Mouse (Mus musculus): Measurements from ENCODE around the gene Atf7ip.
A peak's percentile ranks its signal among the peaks of the same experiment; 100 is the strongest.

The Atf7ip gene

GRCm38 (mm10) chr6:136553767-136554569 lies 48.0 kb downstream of the Atf7ip start:
- peak; percentile 82 for DNase-seq (ENCODE audit: low read depth)

GRCm38 (mm10) chr6:136554774-136555522 lies 49.0 kb downstream of the Atf7ip start:
- DNase-seq (ENCODE audit: low read depth), result no peak

- DNase-seq (ENCODE audit: low read depth), result peak; percentile 84
These were observed 49.6 kb downstream of the Atf7ip start for GRCm38 (mm10) chr6:136555523-136555915.

- DNase-seq (ENCODE audit: low read depth), result no peak
These were observed 52.5 kb downstream of the Atf7ip start for GRCm38 (mm10) chr6:136558288-136559005.

- DNase-seq (ENCODE audit: low read depth), result no peak
These were observed 60.0 kb downstream of the Atf7ip start for GRCm38 (mm10) chr6:136566002-136566401.

- no peak for DNase-seq (ENCODE audit: low read depth)
These were observed 84.8 kb downstream of the Atf7ip start for GRCm38 (mm10) chr6:136590739-136591138.

- no peak for DNase-seq (ENCODE audit: low read depth)
These were observed 88.6 kb downstream of the Atf7ip start for GRCm38 (mm10) chr6:136594541-136594940.

GRCm38 (mm10) chr6:136602601-136603000 lies 96.6 kb downstream of the Atf7ip start:
- no peak for DNase-seq (ENCODE audit: low read depth)

GRCm38 (mm10) chr6:136611351-136612215 lies 105.6 kb downstream of the Atf7ip start:
- DNase-seq (ENCODE audit: low read depth), result no peak

- DNase-seq (ENCODE audit: low read depth), result peak; percentile 6
These were observed 106.3 kb downstream of the Atf7ip start for GRCm38 (mm10) chr6:136612312-136612711.

GRCm38 (mm10) chr6:136614156-136614555 lies 108.2 kb downstream of the Atf7ip start:
- DNase-seq (ENCODE audit: low read depth), result no peak

- DNase-seq (ENCODE audit: low read depth), result peak; percentile 64
These were observed 114.6 kb downstream of the Atf7ip start for GRCm38 (mm10) chr6:136620361-136621139.

GRCm38 (mm10) chr6:136625421-136625820 lies 119.5 kb downstream of the Atf7ip start:
- no peak for DNase-seq (ENCODE audit: low read depth)

GRCm38 (mm10) chr6:136629639-136630038 lies 123.7 kb downstream of the Atf7ip start:
- DNase-seq (ENCODE audit: low read depth), result no peak

GRCm38 (mm10) chr6:136631519-136631918 lies 125.6 kb downstream of the Atf7ip start:
- DNase-seq (ENCODE audit: low read depth), result no peak

GRCm38 (mm10) chr6:136631945-136632534 lies 126.1 kb downstream of the Atf7ip start:
- DNase-seq (ENCODE audit: low read depth), result no peak

GRCm38 (mm10) chr6:136633154-136633553 lies 127.2 kb downstream of the Atf7ip start:
- DNase-seq (ENCODE audit: low read depth), result no peak

- DNase-seq (ENCODE audit: low read depth), result no peak
These were observed 127.8 kb downstream of the Atf7ip start for GRCm38 (mm10) chr6:136633719-136634118.

GRCm38 (mm10) chr6:136634982-136635381 lies 129.0 kb downstream of the Atf7ip start:
- no peak for DNase-seq (ENCODE audit: low read depth)

GRCm38 (mm10) chr6:136644171-136644570 lies 138.2 kb downstream of the Atf7ip start:
- no peak for DNase-seq (ENCODE audit: low read depth)
